Mouse (Mus musculus) kidney, postnatal 10 days (tissue): ENCODE results near the gene Ptgfrn.

ENCODE experiments used
- DNase-seq: peaks from one replicate; pipeline ENCODE4 v3.0.0; 2021; ENCODE audit warnings: mixed read lengths

Ptgfrn gene

GRCm38 (mm10) chr3:101110043-101110837, at the start of gene Ptgfrn:
TSS of gene Ptgfrn (minus strand) at chr3:101110278.
- DNase-seq, result peak; percentile 83

DNA sequence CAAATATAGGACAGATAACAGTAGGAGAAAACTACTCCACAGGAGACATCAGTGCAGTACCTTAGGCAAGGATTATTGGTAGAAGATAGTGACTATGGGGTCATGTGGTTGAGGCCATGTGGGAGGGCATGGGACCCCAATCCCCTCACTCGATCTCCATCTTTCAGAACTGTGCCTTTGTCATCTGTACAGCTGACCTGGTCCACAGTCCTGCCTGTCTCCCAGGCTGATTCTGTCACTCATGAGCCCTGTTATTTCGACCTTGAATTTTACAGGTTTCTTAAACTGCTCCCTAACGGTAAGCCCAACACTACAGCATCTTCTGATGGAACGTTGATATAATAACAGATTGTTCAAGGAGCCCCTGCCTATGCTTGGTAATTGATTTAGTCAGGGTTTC, 49.6 kb upstream of the Ptgfrn start:
- no peak for DNase-seq

- DNase-seq, result no peak
Measured at GRCm38 (mm10) chr3:101154067-101154466, 44.0 kb upstream of the Ptgfrn start.

DNA sequence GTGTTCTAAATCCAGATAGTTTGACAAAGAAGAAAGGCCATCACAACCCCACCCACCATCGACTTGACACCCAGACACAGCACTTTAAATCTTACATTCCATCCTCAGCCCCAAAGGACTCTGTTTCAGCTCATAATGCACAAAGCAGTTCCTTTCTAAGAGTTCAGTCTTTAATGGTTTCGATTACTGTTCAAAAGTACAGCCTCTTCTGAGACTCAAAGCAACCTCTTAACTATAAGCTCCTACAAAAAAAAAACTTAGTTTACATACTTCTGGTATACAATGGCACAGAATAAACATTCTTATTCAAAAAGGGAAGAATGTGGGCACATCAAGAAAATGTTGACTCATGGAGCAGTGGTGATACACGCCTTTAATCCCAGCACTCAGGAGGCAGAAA, 43.3 kb upstream of the Ptgfrn start:
- DNase-seq, result no peak

DNA sequence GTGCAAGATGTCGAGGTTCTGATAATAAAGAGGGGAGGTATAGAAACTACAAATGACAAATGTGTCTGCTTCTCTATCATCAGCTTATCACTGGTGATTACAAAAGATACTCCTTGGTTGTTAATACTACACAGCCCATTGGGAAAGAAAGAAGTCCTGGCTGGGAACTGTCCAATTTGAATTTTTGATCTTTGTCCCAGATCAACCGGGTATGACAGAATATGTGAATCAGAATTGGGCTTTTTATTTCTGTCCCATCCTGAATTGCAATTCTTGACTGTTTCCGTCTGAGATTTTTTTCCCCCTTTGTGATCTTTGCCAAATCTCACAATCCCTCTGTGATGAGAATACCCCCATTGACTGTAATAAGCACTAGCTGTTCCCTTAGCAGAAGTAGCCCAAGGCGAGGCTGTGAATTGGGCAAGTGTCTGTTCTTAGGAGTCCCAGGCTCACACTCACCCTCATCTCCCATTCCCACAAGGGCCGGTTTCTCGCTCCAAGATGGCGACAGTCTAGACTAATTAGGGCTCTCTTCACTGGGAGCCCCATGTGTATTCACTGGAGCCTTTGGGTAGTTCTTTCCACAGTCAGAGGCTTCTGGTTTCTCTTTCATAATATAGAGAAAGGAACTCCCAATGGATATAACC, 36.2 kb upstream of the Ptgfrn start:
- DNase-seq, result no peak

DNA sequence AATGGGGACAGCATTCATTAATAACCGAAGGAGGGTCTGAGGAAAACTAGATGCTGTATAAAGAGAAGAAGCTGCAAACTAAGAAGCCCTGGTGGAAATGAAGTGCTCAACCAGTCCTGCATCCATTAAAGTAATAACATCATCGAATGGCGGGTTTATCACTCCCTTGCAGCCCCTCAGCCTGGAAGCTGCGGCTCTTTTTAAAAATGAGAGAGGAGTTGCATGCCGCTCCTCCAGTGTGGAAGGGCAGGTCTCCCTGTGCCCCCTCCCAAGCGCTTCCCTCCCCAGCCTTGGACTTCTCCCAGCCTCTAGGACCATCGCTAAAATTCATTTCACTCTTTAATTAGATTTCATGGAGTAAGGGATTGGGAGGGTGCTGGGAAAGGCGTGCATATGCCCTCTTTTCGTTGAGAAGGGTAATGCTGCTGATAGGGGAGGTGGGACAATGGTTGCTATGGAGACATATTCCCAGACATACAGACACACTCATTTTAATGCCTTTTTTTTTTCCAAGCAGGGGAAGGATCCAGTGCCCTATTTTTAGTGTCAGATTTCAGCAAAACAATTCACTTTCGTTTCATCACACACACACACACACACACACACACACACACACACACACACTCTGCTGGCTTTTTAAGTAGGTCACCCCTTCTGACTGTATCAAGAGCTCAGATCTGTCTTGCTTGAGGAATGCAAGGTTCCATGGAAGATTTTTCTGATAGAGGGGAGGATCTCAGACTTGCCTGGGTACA, 35.4 kb upstream of the Ptgfrn start:
- DNase-seq, result peak; percentile 43

DNA sequence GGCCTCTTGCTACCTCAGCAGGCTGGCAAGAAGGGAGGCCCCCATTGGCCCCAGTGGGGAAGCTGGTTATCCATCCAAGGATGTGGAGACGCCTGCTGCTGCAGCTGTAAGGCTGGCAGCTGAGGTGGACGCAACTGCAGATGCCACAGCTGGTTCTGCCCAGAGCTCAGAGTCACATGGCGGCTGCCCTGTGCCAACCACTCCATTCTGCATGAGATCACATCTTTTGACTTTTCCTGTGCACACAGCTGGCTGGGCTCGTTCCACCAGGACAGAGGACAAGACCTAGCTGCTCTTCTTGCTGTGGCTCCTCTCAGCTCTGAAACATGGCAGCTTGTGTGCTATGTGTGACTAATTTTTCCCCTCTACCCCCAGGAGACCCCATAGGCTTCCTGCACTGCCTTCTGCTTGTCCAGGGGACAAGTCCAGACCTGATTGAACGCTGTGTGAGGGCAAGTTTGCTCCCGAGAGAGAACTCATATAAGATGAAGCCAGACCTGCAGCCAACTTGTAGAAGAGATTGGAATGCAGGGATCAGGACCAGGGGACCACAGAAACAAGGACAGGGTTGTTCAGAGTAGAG, 34.4 kb upstream of the Ptgfrn start:
- DNase-seq, result no peak

DNA sequence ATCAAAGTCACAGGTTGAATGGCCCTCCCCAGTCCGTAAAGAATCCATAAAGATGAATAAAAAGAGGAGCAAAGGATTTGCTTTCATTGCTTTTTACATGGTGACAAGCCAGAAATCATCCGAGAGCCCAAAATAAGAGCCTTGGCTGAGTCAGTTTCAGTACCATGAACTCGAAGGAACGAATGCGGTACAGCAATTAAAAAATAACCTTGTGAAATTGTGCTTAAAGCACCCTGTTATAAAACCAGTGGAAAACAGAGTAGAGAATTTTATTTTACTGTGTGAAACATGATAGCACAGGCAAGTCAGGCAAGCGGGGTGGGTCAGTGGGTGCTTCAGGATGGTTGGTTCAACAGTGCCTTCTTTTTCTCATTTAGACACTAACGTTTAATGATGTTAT, 33.4 kb upstream of the Ptgfrn start:
- DNase-seq, result no peak

GRCm38 (mm10) chr3:101141864-101142263, 31.8 kb upstream of the Ptgfrn start:
- DNase-seq, result no peak

- no peak for DNase-seq
Measured at GRCm38 (mm10) chr3:101139958-101140357, 29.9 kb upstream of the Ptgfrn start.

DNA sequence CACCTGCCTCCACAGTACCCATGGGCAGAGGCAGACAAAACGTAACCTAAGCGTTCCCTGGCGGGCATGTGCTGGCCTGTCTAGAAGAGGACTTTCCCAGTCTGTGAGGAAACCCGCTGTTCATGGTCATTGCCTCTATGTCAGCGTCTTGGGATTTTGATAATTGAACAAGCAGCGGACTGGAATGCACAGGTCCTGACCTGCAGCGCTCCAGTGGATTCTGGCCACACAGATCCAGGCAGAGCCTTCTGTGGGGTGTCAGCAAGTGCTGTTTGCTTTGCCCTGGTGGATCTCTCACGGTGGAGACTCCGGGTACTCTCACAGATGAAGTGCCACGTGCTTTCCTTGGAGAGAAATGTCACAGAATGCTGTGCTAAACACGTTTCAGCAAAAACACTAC, 26.4 kb upstream of the Ptgfrn start:
- DNase-seq, result peak; percentile 55

GRCm38 (mm10) chr3:101134861-101135260, 24.8 kb upstream of the Ptgfrn start:
- no peak for DNase-seq

DNA sequence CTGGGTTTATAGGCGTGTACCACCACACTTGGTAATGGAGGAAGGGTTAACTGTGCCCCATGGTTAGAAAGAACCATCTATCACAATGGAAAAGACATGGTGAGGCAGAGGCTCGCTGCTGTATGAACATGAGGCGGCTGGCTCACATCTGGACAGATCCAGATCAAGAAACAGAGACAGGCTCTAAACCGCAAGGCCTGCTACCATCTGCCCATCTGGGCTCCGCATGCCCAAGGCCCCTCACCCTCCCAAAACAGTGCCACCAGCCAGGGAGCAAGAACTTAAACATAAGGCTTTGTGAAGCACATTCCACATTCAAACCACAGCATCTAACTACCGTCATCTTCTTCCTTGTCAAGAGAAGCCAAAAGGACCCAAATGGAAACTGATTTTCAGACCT, 22.9 kb upstream of the Ptgfrn start:
- no peak for DNase-seq

DNA sequence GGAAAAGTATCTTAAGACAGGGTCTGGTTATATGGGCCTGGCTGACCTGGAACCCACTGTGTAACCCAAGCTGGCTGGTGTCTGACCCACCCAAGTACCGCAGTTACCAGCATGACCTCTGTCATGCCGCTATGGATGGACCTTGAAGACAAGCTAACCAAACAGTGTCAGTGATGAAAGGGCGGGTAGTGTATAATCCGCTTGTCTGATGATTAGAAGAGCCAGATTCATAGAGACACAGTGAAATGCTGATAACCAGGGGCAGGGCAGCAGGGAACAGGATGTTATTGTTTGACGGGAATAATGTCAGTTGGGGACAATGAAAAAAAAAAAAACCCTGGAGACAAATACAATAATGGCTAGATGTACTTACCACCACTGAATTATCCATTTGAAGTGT, 21.7 kb upstream of the Ptgfrn start:
- no peak for DNase-seq

GRCm38 (mm10) chr3:101130526-101130925, 20.4 kb upstream of the Ptgfrn start:
- peak; percentile 66 for DNase-seq

DNA sequence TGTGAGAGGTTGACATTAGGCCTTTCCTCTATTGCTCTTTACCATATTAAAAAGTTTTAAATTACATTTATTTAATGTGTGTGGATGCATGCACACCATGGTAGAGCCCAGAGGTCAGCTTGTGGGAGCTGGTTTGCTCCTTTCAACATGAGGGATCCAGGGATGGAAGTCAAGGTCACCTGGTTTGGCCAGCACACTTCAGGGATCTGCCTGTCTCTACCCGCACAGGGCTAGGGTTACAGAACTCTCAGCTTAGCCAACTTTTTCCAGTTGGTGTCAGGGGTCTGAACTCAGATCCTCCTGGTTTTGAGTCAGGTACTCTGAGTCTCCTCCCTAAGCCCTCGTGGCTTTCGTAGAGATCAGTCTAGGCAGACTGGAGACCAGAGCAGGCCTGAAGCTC, 19.5 kb upstream of the Ptgfrn start:
- peak; percentile 2 for DNase-seq

DNA sequence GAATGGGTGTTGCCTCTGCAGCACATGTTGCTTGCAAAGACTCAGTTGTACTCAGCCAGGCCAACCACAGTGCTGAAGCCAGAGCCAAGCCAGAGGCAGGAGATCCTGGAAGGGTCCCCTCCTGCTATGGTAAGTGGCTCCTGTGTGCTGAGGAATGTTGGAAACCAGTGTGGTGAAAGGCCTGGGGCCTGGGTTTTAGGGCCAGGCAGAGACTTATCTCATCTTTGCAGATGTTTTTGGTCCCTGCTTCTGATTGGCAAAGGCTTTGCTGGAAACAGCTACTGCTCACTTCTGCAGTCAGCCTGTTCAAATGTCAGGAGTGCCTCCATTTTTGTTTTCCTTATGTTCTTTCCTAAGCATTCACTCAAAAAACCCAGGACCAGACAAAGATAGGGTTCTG, 19.0 kb upstream of the Ptgfrn start:
- peak; percentile 2 for DNase-seq

- no peak for DNase-seq
Measured at GRCm38 (mm10) chr3:101127766-101128165, 17.7 kb upstream of the Ptgfrn start.

DNA sequence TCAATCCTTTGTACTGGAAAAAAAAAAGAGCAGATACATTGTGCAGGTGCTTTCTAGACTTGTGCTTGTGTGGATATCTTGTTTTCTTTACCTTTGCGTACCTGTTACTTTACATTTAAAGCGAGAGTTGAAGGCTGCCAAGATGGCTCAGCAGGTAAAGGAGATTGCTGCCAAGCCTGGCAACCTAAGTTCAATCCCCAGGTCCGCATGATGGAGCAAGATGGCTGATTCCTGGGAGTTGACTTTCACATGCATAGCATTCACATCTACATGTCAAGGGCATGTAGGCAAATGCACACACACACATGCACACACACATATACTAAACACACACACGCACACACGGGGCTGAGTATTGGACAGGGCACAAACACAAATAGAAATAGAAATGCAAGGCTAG, 14.6 kb upstream of the Ptgfrn start:
- DNase-seq, result peak; percentile 1

- DNase-seq, result no peak
Measured at GRCm38 (mm10) chr3:101122479-101122878, 12.4 kb upstream of the Ptgfrn start.

- DNase-seq, result no peak
Measured at GRCm38 (mm10) chr3:101117774-101118173, 7.7 kb upstream of the Ptgfrn start.

- DNase-seq, result no peak
Measured at GRCm38 (mm10) chr3:101117386-101117749, 7.3 kb upstream of the Ptgfrn start.
